Mouse (Mus musculus): ENCODE results near the gene Cog1.
A peak's percentile ranks its signal among the peaks of the same experiment; 100 is the strongest.

- TF ChIP-seq EP300 (IDR thresholded peaks at IDR 0.05) (no peak), CTCF (IDR thresholded peaks at IDR 0.05) (peak; percentile 57)
These were observed 21.2 kb upstream of the Cog1 start for GRCm38 (mm10) chr11:113627785-113628184.
